Mouse (Mus musculus): Measurements from ENCODE around the gene Gm13289.

- no peak for TF ChIP-seq ZC3H11A (IDR thresholded peaks at IDR 0.05; ENCODE audit: borderline replicate concordance, low read depth, low read length)
- no peak for TF ChIP-seq ZNF384 (IDR thresholded peaks at IDR 0.05; ENCODE audit: low read depth, low read length)
- TF ChIP-seq HCFC1 (IDR thresholded peaks at IDR 0.05; ENCODE audit: borderline replicate concordance, insufficient read depth, low read length), result no peak
- no peak for TF ChIP-seq CHD2 (IDR thresholded peaks at IDR 0.05; ENCODE audit: low read depth, low read length)
Observed at GRCm38 (mm10) chr4:88742771-88743371, 33.9 kb upstream of the Gm13289 start.
